8 mouse cellular contexts compared by ENCODE assay signal in genomic region chr1:38836477-38836872, GRCm38 (mm10). TPM values are rescaled to one million over a fixed set of nuclear protein-coding genes. Genes with fewer than 3 reads are reported as not detected.
DNase-seq lines count a peak whose midpoint lies in the region; ATAC-seq and TF ChIP-seq lines count a peak whose summit lies in the region.

Gene Lonrf2, minus strand, starts transcription at chr1:38836711.

- no peak for TF ChIP-seq POLR2A in kidney, adult 2 months (IDR thresholded peaks at IDR 0.05; ENCODE audit: low read depth, low read length)
- TF ChIP-seq POLR2A in cerebellum, adult 2 months (IDR thresholded peaks at IDR 0.05; ENCODE audit: borderline replicate concordance, insufficient read depth, low read length) = peak; percentile 70

- peak within 1 kb of the TSS; percentile 99 for H3K4me2 ChIP-seq in midbrain, embryonic 11.5 days

- H3K4me1 ChIP-seq in kidney, adult 2 months (ENCODE audit: control insufficient read depth, insufficient read depth, low read length) = no peaks in the 10 kb centered on the region
- no peaks in the 10 kb centered on the region; the same call in 1 of the 2 replicates for H3K4me1 ChIP-seq in cerebellum, adult 2 months (ENCODE audit: control insufficient read depth, insufficient read depth, low read length)
- peaks cover 7% of the 10 kb centered on the region; the same call in 1 of the 2 replicates for H3K4me1 ChIP-seq in midbrain, embryonic 11.5 days (ENCODE audit: control insufficient read depth, insufficient read depth, low read length)

- H3K9ac ChIP-seq in midbrain, embryonic 11.5 days (ENCODE audit: low read length) = peak within 1 kb of the TSS; percentile 90

- no peaks in the 10 kb centered on the region for H3K9me3 ChIP-seq in midbrain, embryonic 11.5 days (ENCODE audit: control insufficient read depth, low read length)

- TF ChIP-seq CTCF in kidney, adult 2 months (conservative IDR thresholded peaks at IDR 0.05; ENCODE audit: insufficient read depth, insufficient read length, low read depth, low read length) = no peak
- no peak for TF ChIP-seq CTCF in cerebellum, adult 2 months (IDR thresholded peaks at IDR 0.05; ENCODE audit: borderline replicate concordance, insufficient read depth, low read depth, low read length)

- H3K27me3 ChIP-seq in kidney, adult 2 months (replicated peaks; ENCODE audit: control insufficient read depth, insufficient read depth, low read length) = no peaks in the 10 kb centered on the region; the same call in 1 of the 2 replicates
- no peaks in the 10 kb centered on the region for H3K27me3 ChIP-seq in cerebellum, adult 2 months (ENCODE audit: control insufficient read depth, insufficient read depth, low read length)
- peaks cover 7% of the 10 kb centered on the region; the same call in 1 of the 2 replicates for H3K27me3 ChIP-seq in midbrain, embryonic 11.5 days (ENCODE audit: control insufficient read depth, insufficient read depth, low read length)

- H3K4me3 ChIP-seq in kidney, adult 2 months (ENCODE audit: insufficient read depth, low read depth, low read length) = peak within 1 kb of the TSS; percentile 47
- H3K4me3 ChIP-seq in cerebellum, adult 2 months (replicated peaks; ENCODE audit: insufficient read depth, low read depth, low read length) = peak within 1 kb of the TSS; percentile 57
- H3K4me3 ChIP-seq in midbrain, embryonic 11.5 days (ENCODE audit: low read depth, low read length) = peak within 1 kb of the TSS; percentile 65

- 3% methylated on average over 46 of the region's 47 CpGs for WGBS in kidney, adult 2 months
- WGBS in cerebellum, adult 2 months = under 1% methylated on average over 47 of the region's 47 CpGs
- 1% methylated on average over 40 of the region's 47 CpGs for WGBS in midbrain, embryonic 11.5 days

- no peak within 1 kb of the TSS for H3K27ac ChIP-seq in kidney, adult 2 months (ENCODE audit: insufficient read depth, low read depth, low read length)
- peak within 1 kb of the TSS; percentile 98 for H3K27ac ChIP-seq in cerebellum, adult 2 months (ENCODE audit: insufficient read depth, low read length)
- peak within 1 kb of the TSS; percentile 30; the same call in 1 of the 2 replicates for H3K27ac ChIP-seq in midbrain, embryonic 11.5 days (ENCODE audit: low read depth, low read length)

- DNase-seq in kidney, adult 2 months = no peak
- no peak for DNase-seq in kidney, postnatal 25 days
- DNase-seq in cerebellum, adult 2 months = peak; percentile 82 to 86
- peak; percentile 28 for DNase-seq in forelimb bud, embryonic 11.5 days (ENCODE audit: low read depth, low spot score)
- peak; percentile 66 to 77 for DNase-seq in layer of hippocampus, adult 8-10 months (ENCODE audit: low spot score in 2 of 2)
- DNase-seq in midbrain, embryonic 11.5 days (ENCODE audit: low spot score, missing footprints) = peak; percentile 95
- DNase-seq in telencephalon, adult 2 months (ENCODE audit: low read depth, low spot score) = peak; percentile 79
- DNase-seq in MN1 (ENCODE audit: low spot score) = no peak

- ATAC-seq in midbrain, embryonic 11.5 days (ENCODE audit: low FRiP score) = peak; percentile 84

- no peaks in the 10 kb centered on the region for H3K36me3 ChIP-seq in kidney, adult 2 months (ENCODE audit: control insufficient read depth, insufficient read depth, low read length)
- H3K36me3 ChIP-seq in midbrain, embryonic 11.5 days (ENCODE audit: control insufficient read depth, insufficient read depth, low read length) = no peaks in the 10 kb centered on the region

RNA-seq across cellular contexts. Expression of gene Lonrf2, which starts in this region (rescaled TPM):
- 0.34 and 0.38 TPM in 2 replicates for polyA plus RNA-seq in kidney, adult 2 months (2012; rRNA removed)
- 66.4 and 70.0 TPM in 2 replicates for polyA plus RNA-seq in cerebellum, adult 2 months (2012; rRNA removed)
- total RNA-seq in layer of hippocampus, adult 8-10 months (2022) = 100 to 1,000 TPM in 2 of 4 experiments, 10 to 100 TPM in 2; 96.0 to 117 (median 106) TPM
- polyA plus RNA-seq in midbrain, embryonic 11.5 days (2014; fragmentation: Nextera tagmentation; extraction: Ambion mirVana) = 4.2 TPM in 2 replicates

Comparison
In these comparisons a context has a peak if more than half of its experiments do, and no peak if none do; other contexts are left out.
1. RNA of gene Lonrf2 (polyA plus RNA-seq): 66.4 to 70.0 TPM in cerebellum, adult 2 months; 4.2 TPM in midbrain, embryonic 11.5 days and 0.34 to 0.38 TPM in kidney, adult 2 months; every median in the first group is over 10 times any median in the second.
2. DNase-seq: peak in cerebellum, adult 2 months (2 of 2), forelimb bud, embryonic 11.5 days (single experiment), layer of hippocampus, adult 8-10 months (2 of 2), midbrain, embryonic 11.5 days (single experiment) and telencephalon, adult 2 months (single experiment); none in kidney, adult 2 months (single experiment), kidney, postnatal 25 days (0 of 2) and MN1 (single experiment).
3. Peak in every context shown above with its lines, with median percentiles within 50 percentile points of each other: H3K4me3 ChIP-seq.